ENCODE assay signal across 22 mouse cellular contexts in genomic region chr6:13619618-13620017, GRCm38 (mm10).
"Had no signal": no experiment of that assay in that cellular context is flagged by ENCODE, and none has a peak within 500 bp of the region (broad histone marks: within the 10 kb centered on the region; RNA-seq: fewer than 3 reads in every experiment).

No protein-coding gene starts in this region.

- H3K4me3 ChIP-seq: heart, adult 2 months; heart, embryonic 13.5 days; heart, embryonic 15.5 days; hindbrain, embryonic 13.5 days; hindbrain, embryonic 15.5 days; kidney, embryonic 15.5 days; limb, embryonic 13.5 days; limb, embryonic 15.5 days; liver, embryonic 12.5 days had no signal

- DNase-seq: gastrocnemius, postnatal 14 days; gastrocnemius, postnatal 36 days; heart, adult 2 months; heart, postnatal 14 days; heart, postnatal 36 days; kidney, adult 11 months; kidney, adult 2 months; kidney, adult 9 months; kidney, postnatal 14 days; kidney, postnatal 36 days; left cerebral cortex, postnatal 4 days had no signal

- H3K27ac ChIP-seq: heart, adult 2 months; heart, embryonic 13.5 days; heart, embryonic 15.5 days; hindbrain, embryonic 13.5 days; hindbrain, embryonic 15.5 days; hindbrain, postnatal 0 days; kidney, embryonic 15.5 days; kidney, postnatal 0 days; limb, embryonic 13.5 days; limb, embryonic 15.5 days; liver, embryonic 12.5 days; liver, embryonic 14.5 days had no signal
